Comparison of ENCODE assay signal across 8 mouse cellular contexts in the genomic region with DNA sequence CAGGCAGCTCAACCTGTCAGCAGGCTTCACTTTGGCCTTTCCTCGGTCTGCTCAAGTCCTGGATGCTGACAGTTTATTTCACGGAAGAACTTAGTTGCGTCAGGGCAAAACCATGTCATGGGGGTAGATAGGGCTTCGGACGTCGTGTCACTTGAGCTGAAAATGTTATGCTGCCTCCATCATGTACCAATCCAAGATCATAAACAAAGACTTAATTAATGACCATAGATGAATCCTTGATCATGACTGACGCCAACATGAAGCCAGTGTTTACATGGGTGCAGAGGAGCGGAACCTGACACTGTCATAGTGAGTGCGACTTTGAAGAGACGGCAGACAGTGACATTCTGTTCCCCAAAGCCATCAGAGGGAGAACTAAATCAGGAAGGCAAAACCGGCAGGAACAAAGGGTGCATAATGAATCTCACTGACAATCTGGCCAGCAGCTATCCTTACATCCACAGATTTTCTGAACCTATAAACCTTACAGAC.
DNase-seq lines count a peak whose midpoint lies in the region; ATAC-seq and TF ChIP-seq lines count a peak whose summit lies in the region.
"Had no signal": no experiment of that assay in that cellular context is flagged by ENCODE, and none has a peak within 500 bp of the region (broad histone marks: within the 10 kb centered on the region; RNA-seq: fewer than 3 reads in every experiment).

No protein-coding gene starts in this region.

- no peak overlapping the region for H3K4me3 ChIP-seq in heart, embryonic 16.5 days (ENCODE audit: low read length)
- H3K4me3 ChIP-seq in hindbrain, embryonic 10.5 days: peak overlapping the region; percentile 10; the same call in 1 of the 2 replicates
- H3K4me3 ChIP-seq in limb, embryonic 10.5 days: no peak overlapping the region
- no peak overlapping the region for H3K4me3 ChIP-seq in myocyte

- H3K27me3 ChIP-seq in heart, embryonic 16.5 days (ENCODE audit: control insufficient read depth, insufficient read depth, low read length): no peaks in the 10 kb centered on the region
- H3K27me3 ChIP-seq in hindbrain, embryonic 10.5 days (ENCODE audit: insufficient read depth, poor library complexity, severe bottlenecking): 0 out of 2 replicates have a peak, but pooled peaks cover 4% of the 10 kb centered on the region
- H3K27me3 ChIP-seq in limb, embryonic 10.5 days (ENCODE audit: low read depth, poor library complexity, severe bottlenecking): no peaks in the 10 kb centered on the region
- no peaks in the 10 kb centered on the region for H3K27me3 ChIP-seq in myocyte (ENCODE audit: control insufficient read depth, insufficient read depth, insufficient read length)

- H3K4me1 ChIP-seq in heart, embryonic 16.5 days (ENCODE audit: control insufficient read depth, insufficient read depth, low read length): peaks cover 6% of the 10 kb centered on the region; the same call in 1 of the 2 replicates
- peaks cover 23% of the 10 kb centered on the region for H3K4me1 ChIP-seq in hindbrain, embryonic 10.5 days (replicated peaks)
- peaks cover 10% of the 10 kb centered on the region for H3K4me1 ChIP-seq in limb, embryonic 10.5 days

- no peaks in the 10 kb centered on the region for H3K9me3 ChIP-seq in heart, embryonic 16.5 days (replicated peaks; ENCODE audit: control insufficient read depth, low read length)
- no peaks in the 10 kb centered on the region for H3K9me3 ChIP-seq in hindbrain, embryonic 10.5 days
- H3K9me3 ChIP-seq in limb, embryonic 10.5 days (replicated peaks): no peaks in the 10 kb centered on the region

- no peak for ATAC-seq in heart, embryonic 16.5 days (replicated peaks; ENCODE audit: extremely low read depth, insufficient read depth, low FRiP score)

- H3K36me3 ChIP-seq in heart, embryonic 16.5 days (ENCODE audit: control insufficient read depth, insufficient read depth): no peaks in the 10 kb centered on the region
- no peaks in the 10 kb centered on the region for H3K36me3 ChIP-seq in hindbrain, embryonic 10.5 days
- H3K36me3 ChIP-seq in limb, embryonic 10.5 days: no peaks in the 10 kb centered on the region
- H3K36me3 ChIP-seq in myocyte (ENCODE audit: control insufficient read depth, insufficient read depth): no peaks in the 10 kb centered on the region

- no peak overlapping the region for H3ac ChIP-seq in myocyte (ENCODE audit: control insufficient read depth, insufficient read length)

- TF ChIP-seq POLR2A in myocyte (IDR thresholded peaks at IDR 0.05; ENCODE audit: insufficient read length, low read depth): no peak

- H3K27ac ChIP-seq in heart, embryonic 16.5 days (ENCODE audit: low read length): no peak overlapping the region; the same call in 1 of the 2 replicates
- peak overlapping the region; percentile 79 for H3K27ac ChIP-seq in hindbrain, embryonic 10.5 days
- 0 out of 2 replicates have a peak overlapping the region, but pooled peaks have one; percentile 9 for H3K27ac ChIP-seq in limb, embryonic 10.5 days

- no peak overlapping the region for H3K9ac ChIP-seq in heart, embryonic 16.5 days (ENCODE audit: low read length)

- no peak for DNase-seq in heart, adult 9 months (ENCODE audit: low spot score in 2 of 2)
- no peak for DNase-seq in hindbrain, embryonic 10.5 days (ENCODE audit: low spot score)
- DNase-seq in limb, embryonic 10.5 days (ENCODE audit: low spot score): no peak
- no peak for DNase-seq in left cerebral cortex, adult 8-10 months (ENCODE audit: low spot score in 2 of 2)
- no peak for DNase-seq in adrenal gland, postnatal 25 days
- DNase-seq: cerebellum, postnatal 36 days had no signal

- H3K79me2 ChIP-seq in myocyte (ENCODE audit: control insufficient read depth, insufficient read depth): no peaks in the 10 kb centered on the region

- H3K4me2 ChIP-seq in heart, embryonic 16.5 days (ENCODE audit: low read depth, low read length): peak overlapping the region; percentile 32
- peak overlapping the region; percentile 16 for H3K4me2 ChIP-seq in myocyte (ENCODE audit: low read depth)

- WGBS in heart, embryonic 16.5 days: 28% methylated on average over 11 of the region's 11 CpGs
- WGBS in hindbrain, embryonic 10.5 days: 22% methylated on average over 11 of the region's 11 CpGs
- 71% methylated on average over 11 of the region's 11 CpGs for WGBS in limb, embryonic 10.5 days

TF ChIP-seq in myocyte, 11 proteins besides CTCF, POLR2A, EP300 and RAD21:
- no peak for TF ChIP-seq TCF3 (IDR thresholded peaks at IDR 0.05; ENCODE audit: insufficient read length, low read depth)
- TF ChIP-seq REST (IDR thresholded peaks at IDR 0.05; ENCODE audit: insufficient read depth, insufficient read length): no peak
- no peak for TF ChIP-seq TCF12 (IDR thresholded peaks at IDR 0.05; ENCODE audit: insufficient read depth, poor library complexity, severe bottlenecking)
- TF ChIP-seq USF1 (IDR thresholded peaks at IDR 0.05; ENCODE audit: low read depth): no peak
- TF ChIP-seq SRF (IDR thresholded peaks at IDR 0.05; ENCODE audit: control insufficient read depth, insufficient read length, low read depth): no peak
- no peak for TF ChIP-seq MYOG (IDR thresholded peaks at IDR 0.05; ENCODE audit: control insufficient read depth in 1 of 3, insufficient read depth in 1 of 3, insufficient read length in 2 of 3, low read depth in 2 of 3)
- TF ChIP-seq CEBPB (IDR thresholded peaks at IDR 0.05; ENCODE audit: insufficient read depth, poor library complexity, severe bottlenecking): no peak
- no peak for TF ChIP-seq POLR2AphosphoS2 (IDR thresholded peaks at IDR 0.05; ENCODE audit: insufficient read length, low read depth)
- TF ChIP-seq MYOD1 (IDR thresholded peaks at IDR 0.05; ENCODE audit: control insufficient read depth in 1 of 3, insufficient read length in 2 of 3, low read depth in 2 of 3): no peak
- TF ChIP-seq MAX (IDR thresholded peaks at IDR 0.05; ENCODE audit: low read depth): no peak
- TF ChIP-seq E2F4 (IDR thresholded peaks at IDR 0.05; ENCODE audit: insufficient read depth): no peak
